Mouse (Mus musculus): ENCODE measurements around the gene 2310061I04Rik. TPM values are rescaled to one million over a fixed set of nuclear protein-coding genes. Genes with fewer than 3 reads are reported as not detected.

The 2310061I04Rik gene
- total and polyA plus RNA-seq, 3 experiments, result 11.4 to 106 TPM; not detected in 1

DNA sequence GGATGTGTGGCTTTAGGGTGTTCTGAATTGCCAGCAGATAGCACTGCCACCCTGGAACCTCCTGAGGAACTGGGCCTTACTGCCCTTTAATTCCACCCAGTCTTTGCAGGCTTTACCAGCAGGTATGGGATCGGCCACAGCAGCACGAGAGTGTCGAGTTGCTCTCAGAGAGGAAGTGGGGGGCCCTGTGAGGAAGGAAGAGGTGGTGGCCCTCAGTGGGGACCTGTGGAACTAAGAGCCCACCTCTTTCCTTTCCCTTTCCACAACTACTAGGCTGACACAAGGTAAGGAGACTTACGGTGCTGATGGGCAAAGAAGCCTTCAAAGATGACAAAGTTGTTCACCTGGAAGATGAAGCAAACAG, 6.7 kb upstream of the 2310061I04Rik start:
- Histone ChIP-seq H3K4me3 (ENCODE audit: control insufficient read depth in 1 of 2, insufficient read depth in 1 of 2, low read depth in 2 of 2, low read length in 2 of 2) (no peak overlapping the region), H3K9ac (ENCODE audit: control insufficient read depth, low read depth, low read length, poor library complexity, severe bottlenecking) (no peak overlapping the region), H3K27me3 (ENCODE audit: control insufficient read depth in 1 of 2, insufficient read depth in 2 of 2, low read length in 2 of 2) (no peaks in the 10 kb centered on the region), H3K4me1 (ENCODE audit: control insufficient read depth in 1 of 2, insufficient read depth in 2 of 2, low read length in 2 of 2) (peaks cover 4 to 24% of the 10 kb centered on the region in 2 experiments; a peak in 3 of 4 replicates), H3K27ac (ENCODE audit: control insufficient read depth, low read depth, low read length) (no peak overlapping the region), H3K9me3 (replicated peaks; ENCODE audit: insufficient read depth, low read length) (no peaks in the 10 kb centered on the region), H3K36me3 (ENCODE audit: control insufficient read depth in 1 of 2, insufficient read depth in 2 of 2, low read length in 2 of 2) (peaks cover 1 to 21% of the 10 kb centered on the region in 2 experiments; a peak in 3 of 4 replicates), H3K79me2 (ENCODE audit: control insufficient read depth, insufficient read depth, low read length, poor library complexity) (no peaks in the 10 kb centered on the region)
- TF ChIP-seq ELF1 (IDR thresholded peaks at IDR 0.05; ENCODE audit: low read depth, low read length) (no peak), MAZ (IDR thresholded peaks at IDR 0.05; ENCODE audit: low read depth, low read length) (no peak), RAD21 (IDR thresholded peaks at IDR 0.05; ENCODE audit: low read depth, low read length) (no peak), EP300 (IDR thresholded peaks at IDR 0.05; ENCODE audit: low read depth in 1 of 2, low read length in 2 of 2) (no peak), POLR2A (IDR thresholded peaks at IDR 0.05; ENCODE audit: control insufficient read depth in 1 of 2, insufficient read depth in 1 of 2, low read depth in 1 of 2, low read length in 2 of 2, poor library complexity in 1 of 2) (no peak), ZC3H11A (IDR thresholded peaks at IDR 0.05; ENCODE audit: low read depth, low read length) (no peak), MYB (IDR thresholded peaks at IDR 0.05; ENCODE audit: low read depth, low read length) (no peak), ZNF384 (IDR thresholded peaks at IDR 0.05; ENCODE audit: low read depth, low read length) (no peak), BHLHE40 (IDR thresholded peaks at IDR 0.05; ENCODE audit: borderline replicate concordance, low read depth, low read length) (no peak), GABPA (IDR thresholded peaks at IDR 0.05; ENCODE audit: low read depth, low read length) (no peak), TAL1 (IDR thresholded peaks at IDR 0.05; ENCODE audit: low read length) (no peak), MYC (IDR thresholded peaks at IDR 0.05; ENCODE audit: low read depth, low read length) (no peak), ZMIZ1 (IDR thresholded peaks at IDR 0.05; ENCODE audit: low read depth, low read length) (no peak), TCF12 (IDR thresholded peaks at IDR 0.05; ENCODE audit: low read depth, low read length) (no peak), ZKSCAN1 (IDR thresholded peaks at IDR 0.05; ENCODE audit: low read depth, low read length) (no peak), MAFK (IDR thresholded peaks at IDR 0.05; ENCODE audit: borderline replicate concordance, low read depth, low read length) (no peak), NELFE (IDR thresholded peaks at IDR 0.05; ENCODE audit: low read depth, low read length) (no peak), USF2 (IDR thresholded peaks at IDR 0.05; ENCODE audit: borderline replicate concordance in 1 of 2, insufficient read depth in 1 of 2, low read depth in 1 of 2, low read length in 2 of 2) (no peak), SIN3A (IDR thresholded peaks at IDR 0.05; ENCODE audit: low read length) (no peak), NRF1 (IDR thresholded peaks at IDR 0.05; ENCODE audit: insufficient read depth, low read depth, low read length, poor library complexity, severe bottlenecking) (no peak)
- peak; percentile 11 for DNase-seq (ENCODE audit: low read depth, low spot score)

Measured in MEL (cell line).